Mouse (Mus musculus) heart, embryonic 14.5 days (tissue): Measurements from ENCODE around the gene Gm21970. TPM values are rescaled to one million over a fixed set of nuclear protein-coding genes. Genes with fewer than 3 reads are reported as not detected.

Experiments
- ATAC-seq: fragments of 200-750 bp; cut with Nextera tagmentation; 2 replicates; pipeline ENCODE4 v1.8.0; 2017; ENCODE audit warnings: low read depth, moderate TSS enrichment; ENCODE audit not compliant: insufficient number of reproducible peaks, insufficient read depth, low FRiP score
- H3K27ac ChIP-seq, 2 experiments: fragments of 200-500 bp in 1 of 2; fragments of 300-500 bp in 1 of 2; sonication (generic) in 1 of 2; replicated peaks in 1 of 2; 2 replicates each; pipeline ENCODE4 v1.5.1; 2012 to 2014; ENCODE audit warnings: low read depth in 2 of 2, low read length in 2 of 2, control low read depth in 1 of 2, mild to moderate bottlenecking in 1 of 2, mixed read lengths in 1 of 2; ENCODE audit not compliant: control insufficient read depth in 1 of 2, insufficient read depth in 1 of 2
- H3K27me3 ChIP-seq: fragments of 300-500 bp; sonication (generic); 2 replicates; pipeline ENCODE4 v1.6.1; 2014; ENCODE audit warnings: mild to moderate bottlenecking, low read length, control low read depth; ENCODE audit not compliant: control insufficient read depth, insufficient read depth
- H3K36me3 ChIP-seq: fragments of 300-500 bp; sonication (generic); 2 replicates; pipeline ENCODE4 v1.6.1; 2014; ENCODE audit warnings: mild to moderate bottlenecking, control low read depth, low read length, mixed read lengths; ENCODE audit not compliant: control insufficient read depth, insufficient read depth
- H3K4me1 ChIP-seq, 2 experiments: fragments of 200-500 bp in 1 of 2; fragments of 300-500 bp in 1 of 2; sonication (generic) in 1 of 2; 2 replicates each; pipeline ENCODE4 v1.6.1; 2012 to 2014; ENCODE audit warnings: low read length in 2 of 2, control low read depth in 1 of 2, mixed read lengths in 1 of 2; ENCODE audit not compliant: control insufficient read depth in 2 of 2, insufficient read depth in 2 of 2
- H3K4me2 ChIP-seq: fragments of 300-500 bp; sonication (generic); 2 replicates; pipeline ENCODE4 v1.6.1; 2014; ENCODE audit warnings: mild to moderate bottlenecking, low read length
- H3K4me3 ChIP-seq, 2 experiments: fragments of 200-500 bp in 1 of 2; fragments of 300-500 bp in 1 of 2; sonication (generic) in 1 of 2; 2 replicates each; pipeline ENCODE4 v1.5.1; 2012 to 2014; ENCODE audit warnings: low read length in 2 of 2, mild to moderate bottlenecking in 2 of 2, control low read depth in 1 of 2, low read depth in 1 of 2, moderate library complexity in 1 of 2; ENCODE audit not compliant: control insufficient read depth in 1 of 2, insufficient read depth in 1 of 2
- H3K9ac ChIP-seq: fragments of 300-500 bp; sonication (generic); 2 replicates; pipeline ENCODE4 v1.6.1; 2014; ENCODE audit warnings: mild to moderate bottlenecking, low read length
- H3K9me3 ChIP-seq: fragments of 300-500 bp; sonication (generic); 2 replicates; pipeline ENCODE4 v1.6.1; 2016; ENCODE audit warnings: low read length, control low read depth; ENCODE audit not compliant: control insufficient read depth
- WGBS: fragments of 180-500 bp; shearing (Covaris S2); extraction: QIAGEN DNeasy Blood & Tissue Kit; methylation state at CpG from one replicate; pipeline ENCODE4 v1.1.7; 2014; 5-methylcytosine and 5-hydroxymethylcytosine counted together
- polyA plus RNA-seq: library from polyadenylated mRNA; unstranded; fragments of >200 nt; fragmentation: Nextera tagmentation; extraction: Ambion mirVana; gene quantifications from 2 replicates; pipeline ENCODE4 v1.2.1, GENCODE M21; 2014

Gm21970 gene
- polyA plus RNA-seq, 1 experiment from 2014 or later, result not detected

DNA sequence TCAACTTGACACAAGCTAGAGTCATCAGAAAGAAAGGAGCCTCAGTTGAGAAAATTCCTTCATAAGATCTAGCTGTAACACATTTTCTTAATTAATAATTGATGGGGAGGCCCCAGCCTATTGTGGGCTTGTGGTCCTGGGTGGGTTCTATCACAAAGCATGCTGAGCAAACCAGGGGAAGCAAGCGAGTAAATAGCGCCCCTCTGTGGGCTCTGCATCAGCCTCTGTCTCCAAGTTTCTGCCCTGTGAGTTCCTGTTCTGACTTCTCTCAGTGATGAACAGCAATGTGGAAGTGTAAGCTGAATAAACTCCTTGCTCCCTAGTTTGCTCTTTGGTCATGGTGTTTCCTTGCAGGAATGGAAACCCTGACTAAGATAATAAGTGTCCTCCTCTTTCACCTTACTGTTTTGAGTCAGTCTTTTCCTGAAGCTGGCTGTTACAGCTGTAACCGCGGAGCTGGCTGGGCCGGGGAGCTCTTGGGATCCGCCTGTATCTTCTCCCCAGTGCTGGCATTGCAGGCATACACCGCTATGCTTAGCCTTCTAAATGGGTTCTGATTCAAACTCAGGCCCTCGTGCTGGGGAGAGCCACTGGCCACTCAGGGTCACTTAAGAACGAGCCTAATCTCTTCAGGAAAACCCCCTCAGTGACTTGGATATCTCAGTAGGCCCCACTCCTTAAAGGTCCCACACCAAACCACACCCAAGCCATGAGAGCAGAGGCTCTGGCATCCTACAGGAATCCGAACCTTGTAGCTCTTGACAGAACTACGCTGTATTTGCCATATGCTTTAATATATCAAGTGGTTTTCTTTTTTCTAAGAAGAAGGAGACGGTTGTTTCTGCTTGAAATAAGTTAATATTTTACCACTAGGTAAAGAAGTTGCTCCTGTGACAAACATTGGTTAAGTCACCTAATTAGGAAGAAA lies 58.9 kb downstream of the Gm21970 start:
- Histone ChIP-seq H3K4me2 (no peak overlapping the region), H3K27ac (no peak overlapping the region), H3K9me3 (no peaks in the 10 kb centered on the region), H3K4me3 (no peak overlapping the region), H3K27me3 (no peaks in the 10 kb centered on the region), H3K9ac (no peak overlapping the region), H3K36me3 (no peaks in the 10 kb centered on the region), H3K4me1 (peaks cover 12 to 15% of the 10 kb centered on the region in 2 experiments)
- 77% methylated on average over 12 of the region's 12 CpGs for WGBS
- ATAC-seq, result no peak

DNA sequence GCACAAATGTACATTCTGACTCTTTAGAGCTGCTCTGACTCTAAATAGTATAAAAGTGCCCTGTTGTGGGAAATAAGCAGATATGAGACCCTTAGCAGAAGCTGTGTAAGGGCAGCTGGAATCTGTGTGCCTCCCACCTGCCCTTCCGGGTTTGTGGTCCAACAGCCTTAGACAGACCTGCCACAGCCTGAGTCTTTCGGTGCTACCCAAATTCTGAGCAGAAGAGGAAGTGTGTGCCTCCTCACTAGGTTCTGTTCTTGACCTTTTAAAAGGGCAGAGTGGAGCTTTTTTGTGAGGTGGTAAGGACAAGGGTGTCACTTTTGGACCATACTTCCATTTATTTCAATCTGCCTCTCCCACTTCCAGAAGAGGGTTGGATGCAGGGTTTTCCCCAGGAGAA lies 60.4 kb downstream of the Gm21970 start:
- Histone ChIP-seq H3K9ac (0 out of 2 replicates have a peak overlapping the region, but pooled peaks have one; percentile 11), H3K27ac (peak overlapping the region; percentile 10 to 61; a peak in 2 of 4 replicates), H3K4me2 (no peak overlapping the region), H3K4me3 (no peak overlapping the region), H3K4me1 (peaks cover 12 to 13% of the 10 kb centered on the region in 2 experiments), H3K27me3 (no peaks in the 10 kb centered on the region), H3K9me3 (no peaks in the 10 kb centered on the region), H3K36me3 (no peaks in the 10 kb centered on the region)
- WGBS, result 73% methylated on average over 2 of the region's 2 CpGs
- ATAC-seq, result no peak

DNA sequence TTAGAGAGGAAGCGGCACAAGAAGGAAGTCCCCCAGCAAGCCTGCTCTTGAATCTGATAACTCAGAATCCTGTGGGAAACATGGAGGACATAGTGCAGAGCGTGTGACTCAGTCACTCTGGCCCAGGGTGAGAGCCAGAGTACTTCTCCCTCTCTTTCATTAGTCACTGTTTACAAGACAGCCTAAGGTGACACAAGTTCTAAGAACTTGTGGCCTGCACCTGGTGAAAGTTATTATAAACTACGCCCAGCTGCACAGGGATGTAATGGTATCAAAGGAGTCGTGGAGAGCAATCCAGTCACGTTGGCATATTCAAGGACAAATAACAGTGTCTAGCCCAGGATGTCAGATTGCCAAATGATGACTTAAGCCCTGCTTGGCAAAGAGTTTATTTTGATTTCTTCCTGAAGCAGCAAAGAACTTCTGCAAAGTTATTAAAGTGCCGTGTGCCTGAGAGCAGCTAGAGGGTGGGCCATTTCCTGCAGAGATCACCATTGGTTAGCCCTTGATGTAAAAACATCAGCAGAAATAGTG lies 60.9 kb downstream of the Gm21970 start:
- Histone ChIP-seq H3K36me3 (no peaks in the 10 kb centered on the region), H3K27ac (peak overlapping the region; percentile 10 to 61; a peak in 3 of 4 replicates), H3K27me3 (no peaks in the 10 kb centered on the region), H3K9ac (0 out of 2 replicates have a peak overlapping the region, but pooled peaks have one; percentile 11), H3K4me1 (peaks cover 7 to 8% of the 10 kb centered on the region in 2 experiments), H3K4me2 (no peak overlapping the region), H3K4me3 (no peak overlapping the region), H3K9me3 (no peaks in the 10 kb centered on the region)
- 38% methylated on average over 6 of the region's 6 CpGs for WGBS
- ATAC-seq, result no peak

DNA sequence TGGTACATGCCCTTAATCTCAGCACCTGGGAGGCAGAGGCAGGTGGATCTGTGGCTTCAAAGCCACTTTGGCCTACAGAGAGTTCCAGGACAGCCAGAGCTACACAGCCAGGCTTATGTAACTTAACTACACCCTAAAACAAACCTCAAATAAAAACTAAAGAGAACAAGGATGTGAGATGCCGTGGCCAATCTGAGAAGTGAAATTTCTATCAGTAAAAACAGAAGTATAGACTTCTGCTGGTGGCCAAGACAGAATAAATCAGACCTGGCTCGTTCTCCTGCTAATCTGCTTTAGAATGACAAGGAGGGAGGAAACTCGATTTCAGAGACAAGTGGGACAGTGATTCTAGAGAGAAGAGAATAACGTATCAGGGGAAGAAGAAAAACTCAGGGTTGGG lies 64.3 kb downstream of the Gm21970 start:
- Histone ChIP-seq H3K27ac (no peak overlapping the region), H3K9me3 (no peaks in the 10 kb centered on the region), H3K27me3 (no peaks in the 10 kb centered on the region), H3K36me3 (no peaks in the 10 kb centered on the region), H3K4me3 (no peak overlapping the region), H3K4me2 (no peak overlapping the region), H3K4me1 (peaks cover 5 to 8% of the 10 kb centered on the region in 2 experiments), H3K9ac (no peak overlapping the region)
- WGBS, result 61% methylated on average over 4 of the region's 4 CpGs
- no peak for ATAC-seq

DNA sequence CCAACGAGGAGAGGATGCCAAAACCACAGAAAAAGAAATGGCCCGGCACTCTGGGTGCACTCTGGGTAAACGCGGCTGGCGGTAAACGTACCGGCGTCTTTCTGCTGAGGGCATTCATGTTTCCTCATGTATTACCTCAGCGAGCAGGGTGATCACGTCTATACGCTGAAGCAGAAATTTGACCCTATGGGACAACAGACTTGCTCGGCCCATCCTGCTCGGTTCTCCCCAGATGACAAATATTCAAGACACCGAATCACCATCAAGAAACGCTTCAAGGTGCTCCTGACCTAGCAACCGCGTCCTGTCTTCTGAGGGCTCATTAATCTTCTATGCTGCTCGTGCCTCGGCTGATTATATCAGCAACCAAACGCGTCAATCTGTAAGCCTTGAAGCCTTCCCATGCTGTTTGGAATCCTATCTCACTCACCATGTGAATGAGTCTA lies 66.8 kb downstream of the Gm21970 start:
- H3K27me3 ChIP-seq, result no peaks in the 10 kb centered on the region
- no peak overlapping the region for H3K4me2 ChIP-seq
- peaks cover 4 to 6% of the 10 kb centered on the region in 2 experiments; a peak in 2 of 4 replicates for H3K4me1 ChIP-seq
- ATAC-seq, result no peak
- 79% methylated on average over 21 of the region's 21 CpGs for WGBS
- H3K9ac ChIP-seq, result no peak overlapping the region
- no peak overlapping the region for H3K4me3 ChIP-seq
- no peaks in the 10 kb centered on the region for H3K9me3 ChIP-seq
- H3K36me3 ChIP-seq, result no peaks in the 10 kb centered on the region
- H3K27ac ChIP-seq, result no peak overlapping the region

DNA sequence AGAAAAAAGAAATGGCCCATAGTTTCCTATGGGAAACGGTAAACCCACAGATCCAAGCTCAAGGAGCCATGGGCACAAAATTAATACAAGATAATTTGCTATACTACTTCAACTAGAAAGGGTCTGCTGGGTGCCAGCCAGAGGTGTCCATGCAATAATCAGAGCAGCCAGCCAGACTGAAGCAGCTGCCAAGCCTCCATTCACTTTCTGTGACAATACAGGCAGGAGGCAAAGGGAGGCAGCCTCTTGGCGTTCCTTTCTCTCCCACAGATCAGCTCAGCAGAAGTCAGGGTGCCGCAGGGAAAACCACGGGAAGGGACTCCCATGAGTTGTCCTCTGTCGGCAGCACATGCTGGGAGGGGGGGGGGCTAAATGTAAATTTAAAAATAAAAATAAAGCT lies 67.5 kb downstream of the Gm21970 start:
- no peak overlapping the region for H3K4me2 ChIP-seq
- no peak overlapping the region for H3K27ac ChIP-seq
- no peak overlapping the region for H3K4me3 ChIP-seq
- H3K36me3 ChIP-seq, result no peaks in the 10 kb centered on the region
- H3K9me3 ChIP-seq, result no peaks in the 10 kb centered on the region
- no peak for ATAC-seq
- 48% methylated on average over 5 of the region's 5 CpGs for WGBS
- peaks cover 4 to 6% of the 10 kb centered on the region in 2 experiments; a peak in 2 of 4 replicates for H3K4me1 ChIP-seq
- no peaks in the 10 kb centered on the region for H3K27me3 ChIP-seq
- no peak overlapping the region for H3K9ac ChIP-seq

DNA sequence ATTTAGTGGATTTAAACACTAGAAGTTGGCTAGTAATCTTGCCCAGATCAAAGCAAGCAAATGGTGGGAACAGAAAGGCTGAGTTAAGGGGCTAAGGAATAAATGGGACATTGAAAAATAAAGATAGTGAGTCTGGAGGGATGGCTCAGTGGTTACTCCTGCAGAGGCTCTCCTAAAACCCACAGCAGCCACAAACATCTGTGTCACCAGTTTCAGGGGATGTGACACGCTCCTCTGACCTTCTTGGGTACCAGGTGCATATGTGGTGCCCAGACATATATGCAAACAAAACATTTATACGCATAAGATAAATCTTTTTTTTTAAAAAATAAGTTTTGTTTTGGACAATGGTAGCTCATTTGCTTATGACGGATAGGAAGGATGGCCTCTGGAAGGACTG lies 67.9 kb downstream of the Gm21970 start:
- Histone ChIP-seq H3K9ac (no peak overlapping the region), H3K4me3 (no peak overlapping the region), H3K27me3 (no peaks in the 10 kb centered on the region), H3K27ac (no peak overlapping the region), H3K4me1 (peaks cover 6% of the 10 kb centered on the region in 2 experiments; a peak in 3 of 4 replicates), H3K4me2 (no peak overlapping the region), H3K36me3 (no peaks in the 10 kb centered on the region), H3K9me3 (no peaks in the 10 kb centered on the region)
- no peak for ATAC-seq
- WGBS, result 87% methylated on average over 3 of the region's 3 CpGs
